Mouse (Mus musculus): ENCODE data around the gene Prune2.

- TF ChIP-seq POLR2A (IDR thresholded peaks at IDR 0.05; ENCODE audit: extremely low read depth, insufficient read depth, low read length) (no peak), CTCF (IDR thresholded peaks at IDR 0.05; ENCODE audit: extremely low read depth, insufficient read depth, low read length) (no peak)
Measured at GRCm38 (mm10) chr19:16968768-16969167, 12.8 kb downstream of the Prune2 start.
